Mouse (Mus musculus) CD4-positive helper T cell, adult 2 months (primary cell): ENCODE measurements around the gene Cacna1e.

Experiments used
- DNase-seq: peaks from one replicate; pipeline ENCODE4 v3.0.0-alpha.2; 2012; ENCODE audit warnings: low read depth, missing footprints, low spot score

The Cacna1e gene

GRCm38 (mm10) chr1:154884275-154885206 lies at the start of gene Cacna1e:
Gene Cacna1e (minus strand): TSS chr1:154884501.
- DNase-seq, result no peak

- DNase-seq, result no peak
These were observed 34.1 kb upstream of the Cacna1e start for GRCm38 (mm10) chr1:154918406-154918805.

DNA sequence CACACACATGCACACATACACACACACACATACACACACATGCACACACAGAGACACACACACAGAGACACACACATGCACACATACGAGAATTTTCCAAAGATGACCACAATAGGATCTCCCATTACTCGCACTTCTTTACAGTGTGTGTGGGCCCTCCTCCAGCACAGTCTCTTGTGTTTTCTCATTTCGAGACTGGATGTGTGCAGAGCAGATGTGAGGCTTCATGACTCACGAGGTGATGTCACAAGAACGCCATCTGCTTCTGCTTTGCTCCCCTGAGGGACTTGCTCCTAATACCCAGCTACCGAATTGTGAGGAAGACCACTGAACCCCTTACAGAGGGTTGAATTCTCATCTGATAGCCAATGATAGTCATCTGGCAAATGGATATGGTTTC lies 33.1 kb upstream of the Cacna1e start:
- DNase-seq, result no peak

GRCm38 (mm10) chr1:154909554-154909953 lies 25.3 kb upstream of the Cacna1e start:
- DNase-seq, result no peak

DNA sequence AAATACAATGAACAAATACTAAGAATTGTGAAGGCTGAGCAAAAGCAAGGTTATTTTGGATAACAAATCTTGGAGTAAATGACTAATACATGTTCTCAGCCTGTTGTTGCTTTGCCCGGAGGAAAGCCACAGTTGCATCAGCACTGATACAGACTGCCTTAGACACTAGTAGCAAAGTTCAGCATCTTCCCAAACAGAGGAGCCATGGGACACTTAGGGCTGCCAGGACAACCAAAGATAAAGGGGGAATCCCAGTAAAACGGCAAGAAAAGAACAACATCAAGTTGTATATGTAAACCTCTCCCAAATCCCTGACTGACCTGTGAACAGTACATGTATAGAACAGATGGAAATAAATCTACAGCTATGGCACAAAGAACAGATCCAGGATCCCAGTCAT lies 13.1 kb upstream of the Cacna1e start:
- DNase-seq, result no peak

DNA sequence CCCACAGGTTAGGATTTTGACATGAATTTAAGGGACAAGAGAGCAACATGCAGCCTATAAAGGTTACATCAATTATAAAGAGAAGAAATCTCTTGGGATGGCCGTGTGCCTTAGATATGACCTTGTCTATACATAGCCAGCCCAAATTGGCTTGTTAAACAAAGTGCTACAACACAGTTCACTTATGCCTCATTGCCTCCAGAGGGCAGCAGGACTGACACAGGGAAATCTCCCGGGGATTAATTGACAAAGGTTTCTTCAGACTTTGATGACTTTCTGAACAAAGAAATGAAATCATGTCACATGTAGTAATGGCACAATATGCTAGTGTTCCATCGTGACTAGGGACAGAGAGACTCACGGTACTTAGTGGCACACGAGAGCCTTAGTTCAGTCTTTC lies 5.9 kb upstream of the Cacna1e start:
- DNase-seq, result no peak

DNA sequence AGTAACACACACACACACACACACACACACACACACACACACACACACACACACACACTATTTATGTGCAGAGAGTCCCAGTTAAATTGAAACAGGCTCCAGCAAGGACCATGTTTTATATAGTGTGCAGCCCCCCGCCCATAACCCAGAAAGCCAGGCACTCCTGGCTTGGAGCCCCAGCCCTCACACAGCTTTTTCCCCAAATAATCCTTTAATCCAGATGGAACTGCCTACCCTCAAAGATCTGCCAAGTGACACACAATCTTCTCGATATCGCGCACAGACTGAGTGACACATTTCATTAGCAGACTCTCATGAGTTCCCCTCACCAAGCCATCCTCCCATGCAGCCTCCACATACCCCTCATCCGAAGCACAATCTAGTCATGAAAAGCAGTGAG lies 4.2 kb upstream of the Cacna1e start:
- DNase-seq, result no peak

- DNase-seq, result no peak
These were observed 3.7 kb upstream of the Cacna1e start for GRCm38 (mm10) chr1:154888018-154888417.

- no peak for DNase-seq
These were observed 3.2 kb upstream of the Cacna1e start for GRCm38 (mm10) chr1:154887546-154887945.

DNA sequence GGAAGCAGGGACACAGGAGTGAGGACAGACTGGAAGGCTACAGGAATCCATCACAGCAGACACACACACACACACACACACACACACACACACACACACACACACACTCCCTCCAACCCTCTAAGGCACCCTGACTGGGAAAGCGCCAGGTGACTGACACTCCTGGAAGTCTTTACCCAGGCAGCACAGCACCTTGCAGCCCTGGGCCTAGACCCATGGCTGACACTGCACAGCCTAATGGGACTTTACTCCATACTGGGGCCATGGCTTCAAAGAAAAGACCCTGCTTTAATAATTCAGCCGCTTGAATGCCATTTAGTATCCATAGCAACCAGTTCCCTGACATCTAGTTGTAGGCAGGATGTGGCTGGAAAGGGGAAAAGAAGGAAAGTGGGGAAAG lies 2.3 kb upstream of the Cacna1e start:
- no peak for DNase-seq

- no peak for DNase-seq
These were observed 877 bp upstream of the Cacna1e start for GRCm38 (mm10) chr1:154885207-154885548.

DNA sequence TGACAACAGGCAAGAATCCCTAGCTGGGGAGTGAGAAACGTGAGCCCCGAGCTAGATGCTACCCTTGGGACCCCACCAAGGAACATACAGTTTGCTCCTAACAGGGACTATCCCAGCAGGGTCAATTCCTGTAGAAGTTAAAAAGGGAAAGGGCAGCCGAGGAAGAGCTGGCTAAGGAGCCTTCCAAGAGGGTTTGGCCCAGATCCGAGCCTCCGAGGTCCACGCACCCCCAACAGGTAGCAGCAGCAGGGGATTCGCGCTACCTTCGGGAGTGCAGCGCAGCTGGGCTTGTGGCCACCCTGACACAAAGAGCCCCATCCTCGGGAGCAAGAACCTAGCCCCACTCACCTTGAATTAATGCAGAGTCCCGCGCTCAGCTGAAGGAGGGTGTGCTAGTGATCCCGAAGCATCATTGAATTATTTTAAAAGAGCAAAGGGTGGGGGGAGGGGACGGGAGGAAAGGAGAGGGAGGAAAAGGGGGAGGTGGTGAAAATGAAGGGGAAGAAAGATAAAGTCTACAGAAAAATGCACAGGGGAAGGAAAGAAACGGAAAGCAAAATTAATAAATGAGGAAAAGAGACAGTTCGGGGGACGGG lies 607 bp downstream of the Cacna1e start:
- no peak for DNase-seq

GRCm38 (mm10) chr1:154865981-154866380 lies 18.3 kb downstream of the Cacna1e start:
- DNase-seq, result no peak

DNA sequence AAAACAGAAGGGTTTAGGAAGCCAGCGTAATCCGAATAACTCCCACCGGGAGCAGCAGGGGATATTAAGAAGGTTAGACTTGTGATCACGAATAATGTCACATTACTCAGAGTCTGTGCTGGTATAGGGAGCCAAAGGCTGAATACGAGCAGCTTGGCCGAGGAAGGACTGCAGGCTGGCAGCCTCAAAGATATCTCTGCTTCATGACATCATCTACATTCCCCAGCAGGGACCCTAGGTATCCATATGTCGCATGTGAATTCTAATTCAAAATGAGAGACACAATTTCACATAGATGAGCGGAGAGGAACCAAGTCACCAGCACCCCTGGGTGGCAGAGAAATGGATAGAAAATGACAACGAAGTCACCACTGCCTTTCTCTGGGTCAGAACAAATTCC lies 22.9 kb downstream of the Cacna1e start:
- no peak for DNase-seq

DNA sequence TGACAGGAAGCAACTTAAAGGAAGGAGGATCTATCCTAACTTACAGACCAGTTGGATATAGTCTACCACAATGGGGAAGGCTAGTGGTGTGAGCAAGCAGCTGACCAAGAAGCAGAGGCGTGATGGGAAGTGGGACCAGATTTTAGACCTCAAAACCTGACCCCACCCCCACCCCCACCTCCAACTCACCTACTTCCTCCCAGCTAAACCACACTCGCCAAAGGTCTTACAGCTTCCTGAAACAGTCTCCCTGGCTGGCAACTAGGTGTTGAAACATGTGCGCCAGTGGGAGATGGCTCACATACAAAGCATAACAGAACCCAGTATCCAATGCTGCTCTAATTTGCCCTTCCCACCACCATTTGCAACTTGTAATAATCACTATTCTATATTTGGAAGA lies 29.7 kb downstream of the Cacna1e start:
- DNase-seq, result no peak

DNA sequence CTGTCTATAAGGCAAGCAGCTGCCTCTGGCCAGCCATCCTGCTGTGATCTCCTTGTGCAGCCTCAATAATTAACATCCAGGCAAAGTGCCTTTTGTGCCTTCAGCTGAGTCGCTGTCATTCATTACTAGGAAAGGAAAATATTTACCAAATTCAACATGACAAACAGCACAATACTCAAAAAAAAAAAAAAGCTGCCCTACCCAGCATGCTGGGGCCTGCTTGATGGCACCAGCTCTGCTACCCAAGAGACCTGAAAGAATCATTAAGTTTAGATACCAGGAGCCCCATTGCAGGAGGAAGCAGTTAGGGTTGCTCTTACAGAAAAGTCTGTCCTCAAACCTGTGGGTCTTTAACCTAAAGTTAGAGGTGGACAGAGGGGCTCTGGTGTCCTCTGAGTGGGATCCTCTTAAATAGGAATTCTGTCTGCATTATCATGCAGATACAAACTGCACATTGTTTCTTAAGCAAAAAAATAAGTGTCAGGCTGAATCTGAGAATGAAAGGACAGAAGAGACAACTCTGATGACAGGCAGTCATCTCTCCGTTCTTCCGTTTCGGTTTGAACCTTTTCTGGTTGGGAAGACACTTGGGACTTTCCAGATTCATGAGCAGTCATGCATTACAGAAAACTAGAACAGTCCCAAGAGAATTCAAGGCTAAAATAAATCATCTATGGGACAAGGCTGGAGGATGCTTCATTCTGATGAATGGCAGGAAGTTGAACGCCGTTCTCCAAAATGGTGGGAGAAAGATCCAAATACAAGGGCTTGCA lies 33.6 kb downstream of the Cacna1e start:
- DNase-seq, result no peak

GRCm38 (mm10) chr1:154848683-154849579 lies 35.4 kb downstream of the Cacna1e start:
- no peak for DNase-seq

DNA sequence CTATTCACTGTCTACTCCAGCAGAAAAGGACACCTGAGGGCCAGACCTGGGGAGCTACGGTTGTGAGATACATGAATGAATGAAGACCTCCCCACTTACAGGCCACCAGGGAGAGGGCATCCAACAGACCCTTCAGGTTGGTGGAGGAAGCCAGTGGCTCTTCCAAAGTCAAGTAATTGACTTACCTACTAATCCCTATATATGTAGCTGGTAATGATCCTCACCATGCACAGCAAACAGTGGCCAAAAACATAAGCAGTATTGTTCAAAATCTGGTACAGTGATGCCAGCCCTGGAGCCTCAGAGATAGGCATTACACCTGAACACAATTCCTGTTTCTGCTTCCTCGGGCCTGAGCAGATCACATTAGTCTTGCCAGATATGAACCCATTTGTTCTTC lies 37.4 kb downstream of the Cacna1e start:
- no peak for DNase-seq

DNA sequence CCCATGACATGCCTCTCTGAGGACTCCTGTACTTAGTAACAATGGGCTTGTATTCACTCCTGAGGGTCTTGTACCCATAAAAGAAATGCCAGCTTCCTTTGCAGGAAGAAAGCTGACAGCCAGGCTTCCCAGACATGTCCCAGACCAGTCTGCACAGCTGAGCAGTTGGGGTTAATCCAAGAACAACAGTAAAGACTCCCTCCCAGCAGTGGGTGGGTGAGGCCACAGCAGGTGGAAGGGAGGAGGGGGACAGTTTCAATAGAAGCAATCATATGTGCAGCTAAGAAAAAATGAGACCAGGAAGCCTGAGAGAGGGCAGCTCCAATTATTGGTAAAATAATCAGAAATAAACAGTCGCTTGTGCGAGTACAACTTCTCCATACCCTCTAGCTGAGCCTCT lies 40.9 kb downstream of the Cacna1e start:
- no peak for DNase-seq

GRCm38 (mm10) chr1:154842336-154842735 lies 42.0 kb downstream of the Cacna1e start:
- DNase-seq, result no peak

GRCm38 (mm10) chr1:154841057-154841630 lies 43.2 kb downstream of the Cacna1e start:
- no peak for DNase-seq
